Mouse (Mus musculus) fat pad, adult 2 months (tissue): ENCODE data around the gene Sema3g.

Experiments
- DNase-seq: peaks from one replicate; pipeline ENCODE4 v3.0.0-alpha.2; 2011; ENCODE audit warnings: low read depth, low spot score; ENCODE audit errors: extremely low read depth

Sema3g gene

DNA sequence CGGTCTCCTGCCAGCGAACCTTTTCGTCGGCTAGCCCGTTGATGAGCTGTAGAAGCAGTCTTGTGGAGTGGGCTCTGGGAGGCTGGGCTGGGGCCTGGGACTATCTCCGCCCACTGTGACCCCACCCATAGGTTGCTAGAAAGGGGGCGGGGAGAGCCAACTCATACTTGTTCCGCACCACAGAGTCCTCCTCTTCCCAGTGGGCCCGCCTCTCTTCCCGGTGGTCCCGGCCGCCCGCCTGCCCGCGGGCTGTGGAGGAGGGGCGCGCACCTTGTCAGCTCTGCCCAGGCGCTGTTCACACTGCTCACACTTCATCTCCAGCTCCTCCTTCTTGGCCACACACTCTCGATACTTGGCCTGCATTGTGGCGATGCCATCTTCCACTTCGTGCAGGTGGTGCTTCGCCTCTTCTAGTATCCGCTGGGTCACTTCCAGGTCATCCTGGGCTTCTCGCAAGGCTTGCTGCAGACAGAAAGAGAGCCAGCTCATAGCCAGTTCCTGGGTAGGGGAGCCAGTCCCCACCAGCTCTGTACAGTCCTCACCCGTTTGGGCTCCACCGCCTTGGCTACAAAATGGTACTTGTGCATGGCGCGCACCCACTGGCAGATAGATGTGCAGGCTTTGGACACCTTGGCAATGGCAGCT, 51.9 kb downstream of the Sema3g start:
- DNase-seq: no peak

- DNase-seq: no peak
Measured at GRCm38 (mm10) chr14:31271121-31271520, 53.5 kb downstream of the Sema3g start.

- no peak for DNase-seq
Measured at GRCm38 (mm10) chr14:31272164-31272563, 54.5 kb downstream of the Sema3g start.
